Mouse (Mus musculus) thymus, postnatal 10 days (tissue): ENCODE data around the gene Sdcbp2.
A peak's percentile ranks its signal among the peaks of the same experiment; 100 is the strongest.
"Not testable (repeated sequence)": the region's sequence is repeated elsewhere in the genome, so short reads cannot be mapped to it uniquely, and the experiment has no call there.

Experiments
- DNase-seq, 2 experiments: peaks; one replicate each; pipeline ENCODE4 v3.0.0; 2021; ENCODE audit warnings: low spot score in 2 of 2

The Sdcbp2 gene

GRCm38 (mm10) chr2:151569452-151569851, 3.0 kb upstream of the Sdcbp2 start:
- no peak for DNase-seq

- no peak for DNase-seq
Observed at GRCm38 (mm10) chr2:151573667-151574066, 1.2 kb downstream of the Sdcbp2 start.

- DNase-seq, result no peak
Observed at GRCm38 (mm10) chr2:151574607-151575006, 2.2 kb downstream of the Sdcbp2 start.

- no peak for DNase-seq
Observed at GRCm38 (mm10) chr2:151575119-151575698, 2.8 kb downstream of the Sdcbp2 start.

- DNase-seq, result peak; percentile 54 to 55
Observed at GRCm38 (mm10) chr2:151575699-151576389, 3.4 kb downstream of the Sdcbp2 start.

- DNase-seq, result no peak
Observed at GRCm38 (mm10) chr2:151579183-151579582, 6.8 kb downstream of the Sdcbp2 start.

GRCm38 (mm10) chr2:151580945-151581344, 8.5 kb downstream of the Sdcbp2 start:
- no peak for DNase-seq

GRCm38 (mm10) chr2:151585934-151586333, 13.5 kb downstream of the Sdcbp2 start:
- no peak for DNase-seq

GRCm38 (mm10) chr2:151586807-151587206, 14.4 kb downstream of the Sdcbp2 start:
- DNase-seq, result no peak

- no peak for DNase-seq
Observed at GRCm38 (mm10) chr2:151587306-151587705, 14.9 kb downstream of the Sdcbp2 start.

GRCm38 (mm10) chr2:151598068-151598467, 25.6 kb downstream of the Sdcbp2 start:
- DNase-seq, result no peak

- DNase-seq, result no peak
Observed at GRCm38 (mm10) chr2:151602106-151602505, 29.7 kb downstream of the Sdcbp2 start.

- no peak for DNase-seq
Observed at GRCm38 (mm10) chr2:151603630-151604029, 31.2 kb downstream of the Sdcbp2 start.

GRCm38 (mm10) chr2:151605437-151605987, 33.1 kb downstream of the Sdcbp2 start:
- no peak for DNase-seq

- DNase-seq, result no peak
Observed at GRCm38 (mm10) chr2:151608435-151608834, 36.0 kb downstream of the Sdcbp2 start.

GRCm38 (mm10) chr2:151609974-151610373, 37.6 kb downstream of the Sdcbp2 start:
- no peak for DNase-seq

GRCm38 (mm10) chr2:151615779-151616178, 43.4 kb downstream of the Sdcbp2 start:
- DNase-seq, result not testable (repeated sequence)

GRCm38 (mm10) chr2:151616551-151617329, 44.3 kb downstream of the Sdcbp2 start:
- no peak for DNase-seq

- no peak for DNase-seq
Observed at GRCm38 (mm10) chr2:151623776-151624175, 51.4 kb downstream of the Sdcbp2 start.

- DNase-seq, result no peak
Observed at GRCm38 (mm10) chr2:151626296-151626695, 53.9 kb downstream of the Sdcbp2 start.

GRCm38 (mm10) chr2:151628011-151628410, 55.6 kb downstream of the Sdcbp2 start:
- no peak for DNase-seq

- no peak for DNase-seq
Observed at GRCm38 (mm10) chr2:151629310-151629709, 56.9 kb downstream of the Sdcbp2 start.
